Mouse (Mus musculus): ENCODE results near the gene Csmd2. TPM values are rescaled to one million over a fixed set of nuclear protein-coding genes. Genes with fewer than 3 reads are reported as not detected.

Csmd2 gene
- total RNA-seq, 2 experiments from 2014 or later: 39.8 to 44.0 TPM

DNA sequence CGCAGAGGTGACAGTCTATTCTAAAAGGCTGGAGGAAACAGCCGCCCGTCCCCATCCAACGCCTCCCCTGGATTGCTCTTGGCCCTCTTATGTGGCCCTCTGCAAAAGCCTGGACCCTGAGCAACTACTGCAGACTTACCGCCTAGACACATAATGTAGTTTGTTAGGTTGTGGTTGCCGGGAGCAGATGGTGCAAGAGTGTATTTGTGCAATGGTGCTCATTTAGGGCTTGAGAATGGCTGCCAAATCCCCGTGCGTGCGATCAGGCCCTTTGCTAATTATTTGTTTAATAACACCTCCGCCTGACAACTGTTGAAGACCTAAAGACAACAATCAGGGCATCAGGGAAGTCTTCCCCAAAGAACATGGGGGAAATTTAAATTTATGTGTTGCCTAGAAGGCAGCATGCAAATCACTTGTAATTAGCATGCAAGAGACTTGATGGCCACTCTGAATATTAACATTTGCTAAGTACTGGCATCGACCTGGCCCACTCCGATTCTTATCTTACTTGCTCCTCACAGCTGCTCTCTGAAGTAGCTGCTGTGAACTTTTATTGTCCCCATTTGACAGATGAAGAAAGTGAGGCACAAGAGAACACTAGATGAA lies 147.5 kb downstream of the Csmd2 start:
- peak; percentile 42 to 75 for DNase-seq (ENCODE audit: low spot score in 2 of 2)

DNA sequence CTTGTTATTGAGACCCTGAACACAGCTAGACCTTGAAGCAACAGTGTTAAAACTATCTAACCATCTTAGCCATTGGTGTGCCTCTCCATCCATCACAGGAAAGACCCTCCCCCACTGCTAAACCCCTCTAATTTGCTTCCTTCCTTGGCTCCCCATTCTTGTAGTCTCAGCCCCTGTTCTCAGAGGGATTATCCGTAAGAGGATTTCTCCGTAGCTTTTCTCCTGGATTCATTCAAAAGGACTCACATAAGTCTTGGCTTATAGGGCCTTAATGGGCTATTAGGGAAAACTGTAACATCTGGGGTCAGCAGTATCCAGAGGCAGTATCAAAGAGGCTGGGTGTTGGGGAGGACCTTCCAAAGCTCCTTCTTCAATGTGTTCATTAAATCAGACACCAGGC lies 152.3 kb downstream of the Csmd2 start:
- no peak for DNase-seq (ENCODE audit: low spot score in 2 of 2)

DNA sequence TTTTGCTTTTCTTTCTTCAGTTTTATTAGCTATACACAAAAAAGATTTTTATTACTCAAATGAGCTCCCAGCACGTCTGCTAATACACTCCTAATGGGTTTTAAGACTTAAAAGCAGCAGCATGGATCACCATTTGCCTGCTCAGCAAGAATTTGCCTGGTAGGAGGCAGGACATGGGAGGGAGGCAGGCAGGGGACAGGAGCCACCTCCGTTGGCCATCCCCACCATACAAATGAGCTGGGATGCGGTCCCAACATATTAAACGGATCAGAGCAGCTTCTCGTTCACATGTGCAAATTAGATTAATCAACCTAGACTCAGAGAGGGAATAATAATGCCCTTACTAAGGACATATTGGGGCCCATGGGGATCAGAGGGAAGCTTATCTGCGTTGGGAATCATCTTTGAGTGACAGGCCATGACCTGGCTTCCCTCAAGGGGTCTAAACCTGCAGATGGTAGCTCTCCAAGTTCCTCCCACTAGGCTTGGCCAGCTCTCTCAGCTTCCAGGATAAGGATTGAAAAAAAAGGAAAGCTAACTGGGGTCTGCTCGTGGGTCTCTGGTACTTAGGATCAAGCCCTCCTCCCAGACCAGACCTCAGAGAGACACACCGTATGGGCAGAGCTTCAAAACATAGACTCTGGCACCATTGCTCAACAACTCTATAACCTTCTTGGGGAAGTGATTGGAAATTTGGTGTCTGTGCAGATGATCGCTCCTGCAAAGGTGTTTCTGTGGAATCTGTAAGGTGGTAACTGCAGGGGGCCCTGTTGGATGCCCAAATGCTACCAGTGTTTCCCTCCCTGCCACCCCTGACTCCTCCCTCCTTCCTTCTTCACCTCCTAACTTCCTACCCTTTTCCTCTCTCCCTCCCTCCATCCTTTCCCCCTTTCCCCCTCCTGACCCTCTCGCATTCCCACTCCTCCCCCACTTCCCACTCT lies 153.8 kb downstream of the Csmd2 start:
- DNase-seq (ENCODE audit: low spot score in 2 of 2): no peak

DNA sequence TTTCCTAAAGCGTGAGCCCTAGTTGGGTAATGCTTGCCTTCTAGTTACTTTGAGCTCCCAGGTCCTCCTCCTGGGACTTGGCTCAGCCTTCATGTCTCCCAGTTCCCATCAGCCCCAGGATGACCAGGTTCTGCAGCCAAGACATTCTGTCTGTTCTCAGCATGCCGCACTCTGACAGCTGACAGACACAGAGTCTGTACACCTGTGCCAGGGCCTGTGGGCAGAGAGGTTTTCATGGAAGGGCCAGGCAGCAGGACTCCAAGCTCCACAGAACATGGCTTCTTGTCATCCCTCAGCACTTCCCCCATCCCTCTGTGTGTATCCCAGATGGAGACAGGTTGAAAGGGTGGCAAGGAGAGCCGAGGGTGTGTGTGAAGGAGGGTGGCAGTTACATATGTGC lies 154.6 kb downstream of the Csmd2 start:
- DNase-seq (ENCODE audit: low spot score in 2 of 2): no peak

DNA sequence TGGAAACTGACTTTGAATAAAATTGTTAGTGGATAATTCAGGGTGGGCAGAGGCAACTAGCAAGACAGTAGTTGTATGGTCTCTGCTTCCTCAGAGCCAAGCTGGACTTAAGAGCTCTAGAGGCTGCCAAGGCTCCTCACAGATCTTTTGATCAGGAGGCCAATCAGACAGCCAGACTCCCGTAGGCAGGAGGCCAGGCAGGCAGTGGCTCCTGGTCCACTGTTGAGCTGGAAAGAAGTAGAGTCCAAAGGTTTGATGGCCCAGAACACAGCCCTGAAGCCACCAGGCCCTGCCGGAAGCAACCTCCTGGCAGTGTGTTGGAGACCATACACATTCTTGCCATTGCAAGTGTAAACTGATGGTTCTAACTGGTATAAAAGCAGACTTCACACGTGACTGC lies 155.5 kb downstream of the Csmd2 start:
- no peak for DNase-seq (ENCODE audit: low spot score in 2 of 2)

DNA sequence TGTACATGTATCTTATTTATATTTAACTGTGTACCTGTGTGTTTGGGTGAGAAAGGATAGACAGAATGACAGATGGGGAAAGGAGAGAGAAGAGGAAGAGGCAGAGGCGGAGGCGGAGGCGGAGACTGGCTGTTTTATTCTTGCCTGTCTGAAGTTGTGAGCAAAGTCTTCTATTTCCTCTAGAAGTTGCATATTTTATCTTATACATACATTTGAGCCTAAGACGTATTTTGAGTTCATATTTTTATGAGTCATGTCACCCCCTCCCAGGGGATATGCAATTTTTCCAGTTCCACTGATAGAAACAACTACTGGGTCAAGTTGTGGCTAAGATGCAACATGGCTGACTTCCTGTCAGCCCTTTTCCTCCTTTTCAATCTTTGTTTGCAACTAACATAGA lies 161.9 kb downstream of the Csmd2 start:
- DNase-seq (ENCODE audit: low spot score in 2 of 2): no peak

DNA sequence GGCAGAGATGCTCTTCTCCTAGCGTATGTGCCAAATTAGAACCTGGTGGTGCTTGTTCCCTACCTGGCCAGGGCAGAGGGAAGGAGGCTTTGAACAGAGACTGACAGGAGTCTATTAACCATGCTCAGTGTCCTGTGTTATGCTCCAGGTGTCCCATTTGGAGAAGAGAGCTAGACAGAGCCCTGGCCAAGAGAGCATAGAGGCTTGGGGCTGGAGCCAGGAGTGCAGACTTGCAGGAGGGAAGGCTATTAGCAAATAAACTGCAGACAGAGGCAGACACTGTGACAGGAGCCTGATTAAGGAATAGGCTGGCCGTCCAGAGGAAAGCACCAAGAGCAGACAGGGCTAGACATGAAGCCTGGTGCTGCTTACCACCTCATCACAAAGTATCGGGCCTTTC lies 164.4 kb downstream of the Csmd2 start:
- DNase-seq (ENCODE audit: low spot score in 2 of 2): no peak

DNA sequence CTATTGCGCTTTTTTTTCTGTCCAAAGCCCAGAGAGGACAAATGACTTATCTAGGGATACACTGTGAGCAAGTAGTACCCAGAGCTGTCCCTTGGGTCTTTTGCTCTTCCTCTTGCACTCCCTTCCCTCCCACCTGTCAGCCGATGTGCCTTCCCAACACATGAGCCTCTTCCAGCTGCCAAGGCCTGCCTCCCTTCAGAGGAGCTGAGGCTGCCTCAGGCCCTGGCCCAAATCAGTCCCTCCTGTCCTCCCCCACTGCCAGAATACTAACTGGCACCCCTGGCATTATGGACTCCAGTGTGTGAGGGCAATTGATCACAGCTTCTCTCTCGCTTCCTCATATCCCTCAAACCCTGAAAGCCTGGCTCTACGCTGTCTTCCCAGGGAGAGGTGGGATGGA lies 165.5 kb downstream of the Csmd2 start:
- DNase-seq (ENCODE audit: low spot score in 2 of 2): no peak

DNA sequence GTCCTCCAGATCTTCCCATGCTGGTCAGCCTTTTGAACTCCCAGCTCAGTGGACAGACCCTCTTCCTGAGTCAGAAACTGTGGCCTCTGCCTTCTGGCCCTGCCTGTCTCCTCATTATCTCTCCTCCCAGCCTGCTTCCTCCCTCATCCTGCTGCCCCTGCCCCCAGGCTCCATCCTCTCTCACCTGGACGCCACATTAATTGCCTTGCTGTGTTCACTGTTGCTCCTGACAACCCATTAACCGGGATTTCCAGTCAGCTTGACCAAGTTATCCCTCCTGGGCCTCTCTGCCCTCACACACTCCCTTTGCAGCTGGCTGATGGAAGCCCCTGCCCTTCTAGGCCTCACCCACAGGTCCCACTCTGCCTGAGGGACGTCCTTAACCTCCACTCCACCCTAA lies 167.6 kb downstream of the Csmd2 start:
- DNase-seq (ENCODE audit: low spot score in 2 of 2): no peak

DNA sequence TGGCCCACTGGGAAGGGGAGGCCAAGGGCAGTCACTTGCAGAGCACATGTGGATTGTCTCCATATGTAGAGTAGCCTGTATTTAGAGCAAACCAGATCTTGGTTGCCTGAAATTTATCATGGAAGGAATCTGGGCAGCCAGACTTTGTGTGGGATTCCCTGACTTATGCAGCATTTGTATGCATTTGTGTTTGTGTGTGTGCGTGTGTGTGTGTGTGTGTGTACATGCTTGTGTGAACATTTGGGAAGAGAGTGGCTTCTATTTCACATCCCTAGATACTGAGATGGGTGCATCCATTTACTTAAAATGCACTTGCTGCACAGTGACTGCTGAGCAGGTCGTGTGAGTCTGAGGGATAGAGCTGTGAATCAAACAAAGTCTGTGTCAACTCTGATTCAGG lies 173.0 kb downstream of the Csmd2 start:
- peak in 1 of 2 experiments; percentile 54 for DNase-seq (ENCODE audit: low spot score in 2 of 2)

DNA sequence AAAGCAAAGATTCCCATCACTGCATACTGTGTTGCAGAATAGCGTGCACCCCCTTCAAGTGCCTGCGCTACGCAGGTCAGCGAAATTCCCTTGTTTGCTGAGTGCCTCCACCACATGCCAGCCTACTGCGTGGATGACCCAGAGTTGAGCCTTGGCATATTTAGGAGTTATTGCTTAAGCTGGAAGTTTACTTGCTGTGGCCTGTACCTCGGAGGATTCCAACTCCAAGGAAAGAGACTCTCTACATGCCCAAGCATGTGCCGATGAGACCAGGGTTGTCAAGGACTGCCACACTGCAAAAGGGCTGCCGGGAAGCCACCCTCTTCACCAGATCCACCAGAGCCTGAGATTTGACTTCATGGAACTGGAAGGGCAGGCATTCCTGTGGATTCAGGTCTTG lies 182.5 kb downstream of the Csmd2 start:
- no peak for DNase-seq (ENCODE audit: low spot score in 2 of 2)

DNA sequence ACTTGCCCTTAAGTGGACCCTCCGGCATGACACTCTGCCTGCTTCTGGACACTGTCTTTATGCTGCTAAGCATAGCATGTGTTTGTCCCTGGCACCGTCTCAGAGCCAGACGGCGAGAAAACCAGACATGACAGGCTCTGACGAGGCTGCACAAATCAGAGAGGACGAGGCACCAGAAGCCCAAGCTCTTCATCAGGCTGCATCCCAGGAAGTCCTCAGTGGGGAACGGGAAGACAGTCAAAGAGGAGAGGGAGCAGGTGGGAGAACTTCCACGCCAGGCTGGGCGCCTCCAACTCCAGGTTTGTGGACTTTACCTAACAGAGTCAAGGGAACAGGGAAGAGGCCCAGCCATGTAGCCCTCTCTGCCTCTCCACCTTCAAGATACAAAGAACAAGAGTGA lies 183.6 kb downstream of the Csmd2 start:
- DNase-seq (ENCODE audit: low spot score in 2 of 2): peak in 1 of 2 experiments; percentile 49

DNA sequence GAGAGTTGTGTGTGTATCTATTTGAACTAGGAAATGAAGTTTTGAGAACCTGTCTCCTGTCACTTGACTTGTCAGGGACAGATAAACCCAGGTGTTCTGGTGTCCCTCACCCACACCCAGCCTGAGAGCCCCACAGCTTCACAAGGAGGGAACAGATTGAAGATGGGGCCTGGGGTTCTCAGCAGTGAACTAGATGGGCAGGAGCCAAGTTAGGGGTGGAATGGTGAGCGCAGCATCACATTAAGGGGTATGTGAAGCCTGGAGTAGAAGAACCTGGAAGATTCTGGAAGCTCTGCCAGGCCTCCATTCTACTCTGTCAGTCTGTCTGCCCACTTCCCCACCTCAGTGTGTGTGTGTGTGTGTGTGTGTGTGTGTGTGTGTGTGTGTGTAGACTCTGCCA lies 184.0 kb downstream of the Csmd2 start:
- no peak for DNase-seq (ENCODE audit: low spot score in 2 of 2)

DNA sequence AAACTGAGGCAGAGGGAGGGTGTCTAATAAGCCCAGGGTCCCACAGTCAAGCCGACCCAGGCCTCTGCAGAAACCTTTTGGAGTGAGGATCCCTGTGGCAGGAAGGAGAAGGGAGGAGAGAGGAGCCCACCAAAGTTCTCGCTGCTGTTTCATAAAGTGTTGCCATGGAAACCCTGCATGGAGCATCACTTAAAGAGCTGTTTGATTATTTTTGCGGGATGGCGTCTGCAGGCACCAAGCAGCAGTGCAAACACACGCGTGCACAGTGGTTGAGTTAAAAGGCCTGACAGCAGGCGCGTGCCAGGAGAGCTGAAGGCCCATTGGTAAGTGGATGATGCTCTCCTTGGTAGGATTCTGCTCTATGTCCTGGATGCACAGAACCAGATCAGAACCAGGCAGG lies 191.3 kb downstream of the Csmd2 start:
- no peak for DNase-seq (ENCODE audit: low spot score in 2 of 2)

DNA sequence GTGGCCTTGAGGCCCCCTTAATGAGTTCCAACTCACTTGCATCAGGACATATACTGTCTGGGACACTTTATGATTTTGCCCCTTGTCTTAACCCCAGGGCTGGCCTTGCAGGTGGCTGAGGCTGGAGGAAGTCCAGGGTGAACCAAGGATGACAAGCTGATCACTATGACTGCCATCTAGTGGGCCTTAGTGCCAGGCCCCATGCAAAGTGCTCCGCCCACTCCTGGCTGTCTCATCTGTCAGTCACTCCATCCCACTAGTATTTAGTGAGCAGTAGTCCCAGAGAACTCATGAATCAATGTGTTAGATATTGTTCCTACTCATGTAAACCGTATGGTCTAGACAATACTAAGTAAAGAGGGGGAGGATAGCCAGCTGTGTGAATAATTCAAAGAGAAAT lies 191.9 kb downstream of the Csmd2 start:
- DNase-seq (ENCODE audit: low spot score in 2 of 2): peak; percentile 29 to 60

DNA sequence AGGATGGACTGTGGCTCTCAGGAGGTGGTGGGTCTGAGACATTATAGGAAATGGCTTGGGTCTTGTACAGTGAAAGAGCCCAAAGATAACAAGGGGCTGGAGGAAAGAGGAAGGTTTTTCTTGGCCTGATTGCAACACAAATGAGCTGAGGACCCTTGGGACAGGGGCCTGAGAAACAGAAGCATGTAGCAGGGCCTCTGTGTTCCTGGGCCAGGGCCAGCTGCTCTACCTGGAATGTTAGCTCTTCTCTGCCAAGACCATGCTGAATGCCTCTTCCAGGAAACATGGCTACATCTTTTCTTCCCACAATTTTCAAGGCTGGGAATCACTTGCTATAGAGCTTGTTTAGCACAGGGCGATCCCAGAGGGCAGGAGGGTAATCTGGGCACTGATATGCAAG lies 197.1 kb downstream of the Csmd2 start:
- no peak for DNase-seq (ENCODE audit: low spot score in 2 of 2)

DNA sequence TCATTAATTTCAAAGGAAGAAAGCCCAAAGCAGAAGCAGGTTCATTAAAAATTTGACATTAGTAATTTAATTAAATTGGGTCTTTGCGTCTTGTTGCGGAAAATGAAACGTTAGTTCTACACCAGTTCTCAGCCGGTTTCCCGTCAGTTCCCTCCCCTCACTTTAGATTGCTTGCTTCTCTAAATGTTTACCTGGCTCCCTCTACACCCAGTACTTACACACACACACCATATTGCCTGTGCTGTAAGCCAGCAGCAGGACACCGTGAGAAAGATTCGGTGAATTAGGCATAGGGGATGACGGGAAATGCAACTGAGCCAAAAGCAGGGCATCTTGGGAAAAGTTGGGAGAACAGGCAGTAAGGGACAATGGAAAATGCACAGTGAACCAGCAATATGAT lies 206.8 kb downstream of the Csmd2 start:
- DNase-seq (ENCODE audit: low spot score in 2 of 2): no peak

DNA sequence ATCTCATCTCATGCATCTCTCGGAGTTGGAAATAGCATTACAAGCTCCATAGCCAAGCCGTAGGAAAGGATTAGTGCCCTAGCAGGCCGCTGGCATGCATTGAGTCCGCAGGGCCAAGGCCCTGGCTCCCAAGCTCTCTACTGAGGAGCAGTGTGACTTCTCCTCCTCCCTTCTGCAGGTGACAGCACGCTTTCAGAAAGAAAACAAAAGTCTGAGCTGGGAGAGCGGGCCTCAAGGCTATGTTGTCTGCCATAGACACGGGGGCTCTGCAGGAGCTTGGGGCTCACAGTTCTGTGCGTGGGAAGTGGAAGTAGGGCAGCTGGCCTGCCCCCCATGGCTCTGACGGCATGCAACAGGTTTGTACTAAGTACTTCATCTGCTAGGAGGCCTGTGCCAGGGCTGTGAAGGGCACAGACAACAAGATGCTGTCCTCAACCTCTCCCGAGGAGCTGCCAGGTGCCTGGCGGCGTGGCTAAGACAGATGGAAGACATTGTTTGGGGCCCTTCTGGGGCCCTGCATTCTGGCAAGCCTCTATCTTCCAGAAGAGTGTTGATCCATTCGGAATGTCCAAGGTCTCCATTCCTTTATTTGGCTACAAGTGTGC lies 230.4 kb downstream of the Csmd2 start:
- peak in 1 of 2 experiments; percentile 36 for DNase-seq (ENCODE audit: low spot score in 2 of 2)

DNA sequence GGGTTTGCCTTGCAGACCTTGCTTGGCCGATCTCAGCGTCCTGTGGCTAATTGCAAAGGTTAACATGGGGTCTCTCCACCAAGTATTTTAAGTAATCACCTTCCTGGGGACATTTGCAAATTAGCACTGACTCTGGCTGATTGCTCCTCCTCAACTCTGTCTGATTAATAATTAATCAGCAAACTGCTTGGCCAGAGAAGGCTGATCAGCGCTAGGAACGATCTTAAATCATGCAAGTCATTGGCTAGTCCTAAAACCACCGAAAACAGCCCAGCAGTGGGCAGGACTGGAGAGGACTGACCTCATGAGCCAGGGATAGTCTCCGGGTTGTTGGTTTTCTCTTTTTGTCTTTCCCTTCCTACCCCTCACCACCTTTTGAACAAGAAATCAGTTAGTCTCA lies 236.8 kb downstream of the Csmd2 start:
- no peak for DNase-seq (ENCODE audit: low spot score in 2 of 2)

DNA sequence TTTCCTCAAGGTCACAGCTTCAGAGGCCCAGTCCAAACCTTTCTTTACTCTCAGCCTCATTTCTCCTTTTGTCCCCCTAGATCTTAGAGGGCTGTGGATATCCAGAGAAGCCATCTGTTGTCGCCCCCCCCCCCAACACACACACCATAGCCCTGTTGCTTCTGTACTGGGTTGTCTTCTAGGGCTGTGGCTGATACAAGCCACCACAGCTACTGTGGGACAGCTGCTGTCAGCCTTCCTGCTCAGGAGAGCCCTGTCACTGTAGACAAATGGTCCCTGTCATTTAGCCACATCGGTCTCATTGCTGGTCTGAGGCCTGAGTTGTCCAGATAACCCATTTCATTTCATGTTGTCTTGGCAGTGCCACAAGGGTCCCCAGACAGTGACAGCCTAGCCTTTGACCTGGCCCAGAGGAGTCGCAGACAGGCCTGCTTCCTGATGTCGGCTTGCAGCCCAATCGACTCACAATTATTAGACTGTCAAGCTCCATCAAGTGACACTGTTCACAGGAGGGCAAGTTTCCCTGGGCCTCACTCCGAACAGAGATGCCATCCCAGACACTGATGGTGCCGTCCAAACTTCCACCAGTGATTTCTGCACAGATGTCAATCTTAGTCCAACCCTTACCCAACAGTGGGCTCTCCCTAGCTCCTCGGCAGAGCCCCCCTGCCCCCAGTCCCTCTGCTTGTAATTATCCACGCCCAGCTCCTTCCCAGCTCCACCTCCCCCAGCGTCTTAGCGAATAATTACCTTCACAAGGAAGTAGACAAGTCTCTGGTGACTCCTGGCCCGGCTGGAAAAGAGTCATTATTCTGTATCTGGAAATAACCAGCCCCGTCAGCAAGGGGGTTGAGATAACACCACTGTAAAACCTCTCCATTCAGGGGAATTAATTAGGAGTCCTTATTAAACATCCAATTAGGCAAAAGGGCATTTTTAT lies 240.0 kb downstream of the Csmd2 start:
- DNase-seq (ENCODE audit: low spot score in 2 of 2): no peak

DNA sequence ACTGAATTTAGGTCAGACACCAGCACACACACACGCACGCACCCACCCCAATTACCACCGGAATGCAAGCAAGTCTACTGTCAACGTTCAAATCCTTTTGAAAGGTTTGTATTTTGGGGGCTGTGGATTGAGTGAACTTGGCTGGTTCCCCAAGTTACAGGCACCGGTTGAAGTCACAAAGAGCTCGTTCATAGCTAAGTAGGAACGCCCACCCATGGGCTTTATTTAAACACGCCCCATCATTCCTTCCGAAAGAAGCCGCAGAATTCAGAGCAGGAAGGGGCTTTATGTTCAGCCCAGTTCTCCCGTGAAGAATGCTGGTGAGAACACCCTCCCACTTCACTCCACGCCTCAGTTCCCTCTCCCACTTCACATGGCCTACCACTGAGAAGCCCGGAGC lies 245.8 kb downstream of the Csmd2 start:
- no peak for DNase-seq (ENCODE audit: low spot score in 2 of 2)

Data from layer of hippocampus, postnatal 14 days (tissue).